Mouse (Mus musculus): ENCODE data around the gene Fbxl13. TPM values are rescaled to one million over a fixed set of nuclear protein-coding genes. Genes with fewer than 3 reads are reported as not detected.

Gene Fbxl13
- total RNA-seq, 2 experiments from 2014 or later = not detected

GRCm38 (mm10) chr5:21588220-21588619, 57.2 kb downstream of the Fbxl13 start:
- ATAC-seq (replicated peaks; ENCODE audit: low FRiP score, poor library complexity, severe bottlenecking) = no peak

DNA sequence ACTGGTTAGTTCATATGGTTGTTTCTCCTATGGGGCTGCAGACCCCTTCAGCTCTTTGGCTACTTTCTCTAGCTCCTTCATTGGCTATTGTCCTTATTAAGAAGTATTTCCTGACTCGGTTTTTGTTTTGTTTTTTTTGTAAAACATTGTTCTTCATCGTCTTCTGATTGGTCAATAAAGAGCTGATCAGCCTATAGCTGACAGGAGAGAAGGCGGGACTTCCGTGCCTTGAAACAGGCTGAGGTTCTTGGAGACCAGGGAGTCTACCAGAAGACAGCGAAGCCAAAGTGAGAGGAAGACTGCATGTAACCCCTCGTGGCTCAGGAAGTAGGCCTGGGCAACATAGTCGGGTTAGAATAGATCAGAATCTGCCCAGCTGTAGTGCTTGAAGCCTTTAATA, 57.8 kb downstream of the Fbxl13 start:
- ATAC-seq (replicated peaks; ENCODE audit: low FRiP score, poor library complexity, severe bottlenecking) = no peak

DNA sequence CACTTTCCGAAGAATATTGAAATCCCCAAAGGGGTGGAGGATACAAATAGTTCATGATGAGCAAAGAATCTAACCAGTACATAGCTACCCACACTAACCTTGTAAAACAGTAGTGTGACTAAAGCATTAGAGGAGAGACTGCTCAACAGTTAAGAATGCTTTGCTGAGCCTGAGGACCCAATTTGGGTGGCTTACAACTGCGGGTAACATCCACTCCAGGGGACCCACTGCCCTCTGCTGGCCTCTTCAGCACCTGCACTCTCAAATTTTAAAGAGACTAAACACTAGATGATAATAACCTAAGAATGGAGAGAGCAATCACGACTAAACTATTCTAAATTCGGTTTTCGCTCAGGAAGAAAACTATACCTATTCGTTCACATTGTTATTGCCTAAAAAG, 58.7 kb downstream of the Fbxl13 start:
- ATAC-seq (replicated peaks; ENCODE audit: low FRiP score, poor library complexity, severe bottlenecking) = no peak

DNA sequence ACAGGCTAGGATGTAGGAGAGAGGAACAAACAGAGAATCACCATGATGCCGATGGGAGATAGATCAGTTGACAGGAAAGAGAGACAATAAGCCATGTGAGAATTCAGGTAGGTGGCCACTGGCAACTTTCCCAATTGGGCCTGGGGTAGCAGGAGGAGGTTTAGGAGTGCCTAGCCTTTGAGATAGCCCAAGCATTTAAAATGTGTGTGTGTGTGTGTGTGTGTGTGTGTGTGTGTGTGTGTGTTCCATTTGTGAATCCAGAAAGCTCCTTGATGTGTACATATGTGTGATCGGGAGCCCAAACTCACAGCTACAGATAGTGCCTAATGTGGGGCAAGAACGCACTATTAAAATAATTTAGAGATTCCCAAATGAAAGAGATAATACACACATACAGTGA, 67.3 kb downstream of the Fbxl13 start:
- no peak for ATAC-seq (replicated peaks; ENCODE audit: low FRiP score, poor library complexity, severe bottlenecking)

DNA sequence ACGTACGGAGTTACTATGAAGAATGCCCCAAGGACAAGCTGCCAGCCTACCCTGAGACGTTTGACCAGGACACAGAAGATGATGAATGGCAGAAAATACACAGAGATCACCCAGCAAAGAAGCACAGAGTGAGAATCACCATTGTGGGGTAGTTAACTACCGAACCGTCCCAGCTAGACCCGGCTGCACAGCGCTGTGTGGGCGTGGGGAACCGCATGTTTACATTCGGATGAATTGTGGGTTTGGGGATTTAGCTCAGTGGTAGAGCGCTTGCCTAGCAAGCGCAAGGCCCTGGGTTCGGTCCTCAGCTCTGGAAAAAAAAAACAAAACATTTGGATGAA, 70.3 kb downstream of the Fbxl13 start:
- ATAC-seq (replicated peaks; ENCODE audit: low FRiP score, poor library complexity, severe bottlenecking) = 0 out of 2 replicates have a peak, but pooled peaks have one; percentile 52

DNA sequence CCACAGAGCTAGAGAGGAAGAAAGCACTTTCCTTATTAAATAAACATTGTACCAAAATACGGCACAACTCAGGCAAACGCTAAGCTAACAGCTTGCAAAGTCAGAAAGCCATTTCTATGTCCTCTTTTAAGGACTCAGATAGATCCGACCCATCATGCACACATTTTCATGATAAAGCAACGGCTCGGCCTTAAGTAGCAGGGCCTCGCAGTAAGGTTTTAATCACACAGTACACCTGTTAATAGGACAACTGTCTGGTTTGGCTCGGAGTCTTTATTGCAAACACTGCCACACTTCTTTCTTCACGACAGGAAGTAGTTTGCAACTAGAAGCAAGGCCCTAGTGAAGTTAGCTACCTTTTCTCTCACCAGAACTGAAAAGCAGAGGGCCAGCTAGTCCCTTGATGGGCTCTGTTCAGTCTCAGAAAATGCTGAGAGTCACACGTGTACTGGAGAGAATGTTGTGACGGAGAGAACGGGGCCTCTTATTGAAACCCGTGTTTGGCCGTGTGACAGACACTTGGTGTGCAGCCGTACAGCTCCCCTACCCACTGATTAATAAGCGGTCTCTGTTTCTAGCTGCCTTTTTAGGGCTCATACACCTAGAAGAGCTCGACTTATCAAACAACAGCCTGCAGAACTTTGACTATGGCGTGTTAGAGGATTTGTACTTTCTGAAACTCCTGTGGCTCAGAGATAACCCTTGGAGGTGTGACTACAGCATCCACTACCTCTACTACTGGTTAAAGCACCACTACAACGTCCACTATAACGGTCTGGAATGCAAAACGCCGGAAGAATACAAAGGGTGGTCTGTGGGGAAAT, 70.8 kb downstream of the Fbxl13 start:
- ATAC-seq (replicated peaks; ENCODE audit: low FRiP score, poor library complexity, severe bottlenecking) = peak; percentile 78

DNA sequence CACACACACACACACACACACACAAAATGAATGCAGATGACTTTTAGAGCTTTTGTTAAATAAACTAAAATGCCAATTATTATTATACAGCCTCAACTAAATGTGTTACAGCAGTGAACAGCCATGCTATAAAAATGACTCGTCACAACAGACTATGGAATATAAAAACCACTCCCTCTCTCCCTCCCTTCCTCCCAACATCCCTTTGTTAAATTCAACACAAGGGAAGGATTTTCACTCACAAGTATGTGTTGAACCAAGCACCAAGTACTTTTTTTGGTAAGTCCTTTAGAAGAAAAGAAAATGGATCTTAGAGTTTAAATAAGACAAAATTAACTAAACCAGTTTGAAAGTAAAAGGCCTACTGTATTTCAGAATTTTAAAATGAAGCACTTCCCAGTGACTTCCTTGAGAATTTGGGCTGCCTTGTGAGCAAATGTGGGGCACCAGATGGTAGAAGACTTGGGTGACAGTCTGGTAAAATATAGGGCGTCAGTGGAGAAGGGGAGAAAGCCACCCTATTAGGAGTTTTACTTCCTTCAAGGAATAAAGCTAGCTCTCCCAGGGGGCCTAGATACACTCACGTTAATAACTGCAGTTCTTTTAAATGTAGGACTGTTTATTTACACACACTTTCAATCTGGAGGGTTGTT, 72.5 kb downstream of the Fbxl13 start:
- ATAC-seq (replicated peaks; ENCODE audit: low FRiP score, poor library complexity, severe bottlenecking) = no peak

GRCm38 (mm10) chr5:21567784-21568183, 77.7 kb downstream of the Fbxl13 start:
- no peak for ATAC-seq (replicated peaks; ENCODE audit: low FRiP score, poor library complexity, severe bottlenecking)

GRCm38 (mm10) chr5:21565392-21566065, 79.9 kb downstream of the Fbxl13 start:
- no peak for ATAC-seq (replicated peaks; ENCODE audit: low FRiP score, poor library complexity, severe bottlenecking)

DNA sequence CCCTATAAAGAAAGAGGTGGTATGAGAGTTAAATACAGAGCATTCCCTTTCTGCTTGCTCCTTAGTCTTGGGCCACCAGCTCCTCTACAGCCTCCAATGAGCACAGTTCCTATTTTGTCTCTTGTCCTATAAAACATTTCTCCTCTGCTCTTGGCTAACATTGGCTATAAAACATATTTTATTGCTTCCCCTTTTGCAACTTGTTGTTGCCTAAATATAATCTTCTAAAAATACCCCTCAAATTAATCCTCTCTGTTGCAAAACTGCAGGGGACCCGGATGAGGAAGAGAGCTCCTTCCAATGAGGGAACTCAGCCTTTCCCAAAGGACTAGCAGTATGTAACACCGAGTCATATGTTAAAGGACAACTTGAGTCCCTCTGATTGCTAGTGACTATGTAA, 81.5 kb downstream of the Fbxl13 start:
- no peak for ATAC-seq (replicated peaks; ENCODE audit: low FRiP score, poor library complexity, severe bottlenecking)

- no peak for ATAC-seq (replicated peaks; ENCODE audit: low FRiP score, poor library complexity, severe bottlenecking)
These were observed 88.9 kb downstream of the Fbxl13 start for GRCm38 (mm10) chr5:21556502-21556901.

GRCm38 (mm10) chr5:21554732-21555131, 90.7 kb downstream of the Fbxl13 start:
- no peak for ATAC-seq (replicated peaks; ENCODE audit: low FRiP score, poor library complexity, severe bottlenecking)

DNA sequence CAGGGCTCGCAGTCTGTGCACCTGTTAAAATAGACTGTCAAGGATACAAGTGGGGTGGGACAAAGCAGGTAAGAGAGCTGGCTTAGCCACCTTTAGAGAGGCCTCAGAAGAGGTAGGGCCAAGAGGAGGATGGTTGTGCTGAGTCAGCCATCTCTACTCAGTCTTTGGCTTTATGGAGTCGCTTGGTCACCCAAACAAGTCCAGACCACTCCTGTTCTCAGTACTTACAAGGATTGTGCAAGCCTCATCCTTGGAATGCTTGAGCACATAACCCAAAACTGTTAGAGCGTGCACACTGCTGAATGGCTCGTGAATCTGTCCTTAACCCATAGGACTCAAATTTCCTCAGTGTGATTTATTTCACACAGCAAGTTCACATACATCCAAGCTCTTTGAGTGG, 91.7 kb downstream of the Fbxl13 start:
- no peak for ATAC-seq (replicated peaks; ENCODE audit: low FRiP score, poor library complexity, severe bottlenecking)

DNA sequence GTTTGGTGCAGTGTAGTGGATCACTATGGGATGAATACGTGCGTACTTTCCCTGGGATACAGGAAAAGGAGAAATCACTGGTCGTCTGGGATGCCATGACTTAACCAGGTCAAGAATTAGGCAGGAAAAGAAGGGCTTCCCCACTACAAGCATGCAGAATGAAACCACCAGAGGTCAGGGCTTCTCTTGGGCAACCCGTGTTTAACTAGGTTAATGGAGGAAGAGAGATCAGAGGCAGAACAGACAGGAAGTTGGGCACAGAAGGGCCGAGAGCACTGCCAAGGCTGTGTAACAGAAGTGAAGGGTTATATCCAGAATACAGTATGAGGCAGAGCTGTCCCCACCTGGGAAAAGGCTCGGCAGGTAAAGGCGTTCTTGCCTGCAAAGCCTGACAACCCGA, 98.4 kb downstream of the Fbxl13 start:
- ATAC-seq (replicated peaks; ENCODE audit: low FRiP score, poor library complexity, severe bottlenecking) = no peak

- ATAC-seq (replicated peaks; ENCODE audit: low FRiP score, poor library complexity, severe bottlenecking) = no peak
These were observed 99.6 kb downstream of the Fbxl13 start for GRCm38 (mm10) chr5:21545786-21546185.

DNA sequence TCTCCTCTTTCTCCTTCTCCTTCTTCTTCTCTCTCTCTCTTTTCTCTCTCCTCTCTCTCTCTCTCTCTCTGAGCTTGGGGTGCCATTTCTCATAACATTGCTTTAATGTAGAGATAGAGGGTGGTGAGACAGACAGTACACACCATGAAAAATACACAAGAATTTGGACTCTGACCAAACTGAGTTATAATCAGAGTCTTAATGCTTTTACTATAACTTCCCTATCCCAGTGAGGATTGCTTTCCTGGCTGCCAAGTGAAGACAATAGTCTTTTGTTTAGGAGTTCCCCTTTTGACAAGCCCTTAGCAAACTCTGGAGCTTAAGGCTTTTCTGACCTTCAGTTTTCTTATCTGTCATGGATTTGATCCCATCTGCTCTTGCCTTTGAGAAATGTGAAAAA, 100.2 kb downstream of the Fbxl13 start:
- no peak for ATAC-seq (replicated peaks; ENCODE audit: low FRiP score, poor library complexity, severe bottlenecking)

GRCm38 (mm10) chr5:21544821-21545220, 100.6 kb downstream of the Fbxl13 start:
- ATAC-seq (replicated peaks; ENCODE audit: low FRiP score, poor library complexity, severe bottlenecking) = no peak

- ATAC-seq (replicated peaks; ENCODE audit: low FRiP score, poor library complexity, severe bottlenecking) = no peak
These were observed 101.8 kb downstream of the Fbxl13 start, which contains the start of gene Lrrc17 for GRCm38 (mm10) chr5:21543409-21544201. Gene Lrrc17, plus strand, starts transcription at chr5:21543559.

- no peak for ATAC-seq (replicated peaks; ENCODE audit: low FRiP score, poor library complexity, severe bottlenecking)
These were observed 103.2 kb downstream of the Fbxl13 start for GRCm38 (mm10) chr5:21542226-21542625.

DNA sequence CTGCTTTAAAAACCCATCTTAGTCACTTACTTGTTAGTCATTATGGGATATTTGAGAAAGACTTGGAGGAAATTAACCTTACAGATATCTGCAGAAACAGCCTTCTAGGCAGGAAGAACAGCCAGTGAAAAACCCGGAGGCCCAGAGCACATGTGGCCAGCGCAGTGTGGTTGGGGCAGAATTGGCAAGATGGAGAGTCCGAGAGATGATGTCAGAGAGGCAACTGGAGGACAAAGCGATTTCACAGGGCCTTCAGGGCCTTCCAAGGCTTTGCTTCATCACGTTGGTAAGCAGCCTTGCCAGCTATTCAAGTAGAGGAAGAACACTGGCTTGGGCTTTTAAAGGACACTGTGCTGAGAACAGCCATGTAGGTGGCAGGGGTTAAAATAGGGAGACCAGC, 112.5 kb downstream of the Fbxl13 start:
- no peak for ATAC-seq (replicated peaks; ENCODE audit: low FRiP score, poor library complexity, severe bottlenecking)

Measured in erythroblast, adult 5-6 weeks (primary cell).